Mouse (Mus musculus): ENCODE results near the gene Nrxn1. TPM values are rescaled to one million over a fixed set of nuclear protein-coding genes. Genes with fewer than 3 reads are reported as not detected.
A peak's percentile ranks its signal among the peaks of the same experiment; 100 is the strongest.
"Not testable (repeated sequence)": the region's sequence is repeated elsewhere in the genome, so short reads cannot be mapped to it uniquely, and the experiment has no call there.

Nrxn1 gene
- polyA plus RNA-seq, 1 experiment from 2014 or later: 0.36 TPM

DNA sequence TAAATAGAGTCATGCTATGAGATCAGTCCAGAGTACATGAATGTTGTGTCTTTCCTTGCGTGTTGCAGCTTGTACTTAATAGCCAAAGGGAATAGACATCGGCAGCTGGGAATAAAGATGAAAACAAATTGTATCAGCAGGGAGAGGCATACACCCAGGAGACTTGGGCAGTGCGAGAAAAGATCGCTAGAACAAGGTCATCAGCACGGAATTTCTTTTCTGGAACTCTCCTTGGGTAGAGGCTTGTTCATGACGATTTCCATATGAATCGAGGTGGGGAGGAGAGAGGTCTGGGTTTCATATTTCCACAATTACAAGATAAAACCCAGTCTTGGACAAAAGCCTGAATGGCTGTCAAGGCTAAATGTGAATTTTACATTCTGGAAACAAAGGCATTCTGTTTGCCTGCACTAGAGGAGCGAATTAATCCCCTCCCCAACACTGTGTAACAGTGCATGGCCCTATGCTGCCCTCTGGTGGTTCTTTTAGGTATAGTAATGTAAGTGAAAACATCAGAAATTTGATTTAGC lies 508.1 kb downstream of the Nrxn1 start:
- peak; percentile 39 for DNase-seq (ENCODE audit: low spot score)

DNA sequence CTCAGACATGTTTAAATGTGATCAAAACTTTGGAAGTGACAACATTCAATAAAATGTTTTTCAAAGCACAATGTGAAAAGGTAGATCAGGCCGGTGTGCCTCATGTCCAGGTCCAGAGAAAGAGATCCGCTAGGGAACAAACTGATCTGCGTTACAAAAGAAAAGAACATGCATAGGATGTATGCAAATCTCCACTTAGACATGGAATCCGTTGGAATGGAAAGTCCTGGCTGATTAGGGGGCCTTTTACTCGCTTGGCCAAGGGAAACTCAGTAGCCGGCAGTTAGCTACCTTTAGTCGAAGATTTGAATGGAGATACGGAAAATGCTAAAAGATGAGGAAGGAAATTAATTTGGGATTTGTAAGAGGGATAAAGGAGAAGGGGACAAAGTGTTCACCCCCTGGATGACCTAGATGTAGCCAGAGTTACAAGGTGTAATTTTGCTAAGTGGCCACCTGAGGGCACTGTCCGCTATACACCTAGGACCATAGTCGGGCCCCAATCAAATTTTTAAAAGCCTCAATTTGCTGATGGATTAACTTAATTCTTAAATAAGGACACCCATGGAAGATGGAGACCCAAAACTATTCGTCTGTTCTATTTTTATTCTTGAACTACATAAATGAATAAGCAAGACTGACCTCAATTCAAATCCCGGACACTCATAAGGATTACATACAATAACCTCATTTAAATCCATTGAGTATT lies 508.9 kb downstream of the Nrxn1 start:
- peak; percentile 12 for DNase-seq (ENCODE audit: low spot score)

DNA sequence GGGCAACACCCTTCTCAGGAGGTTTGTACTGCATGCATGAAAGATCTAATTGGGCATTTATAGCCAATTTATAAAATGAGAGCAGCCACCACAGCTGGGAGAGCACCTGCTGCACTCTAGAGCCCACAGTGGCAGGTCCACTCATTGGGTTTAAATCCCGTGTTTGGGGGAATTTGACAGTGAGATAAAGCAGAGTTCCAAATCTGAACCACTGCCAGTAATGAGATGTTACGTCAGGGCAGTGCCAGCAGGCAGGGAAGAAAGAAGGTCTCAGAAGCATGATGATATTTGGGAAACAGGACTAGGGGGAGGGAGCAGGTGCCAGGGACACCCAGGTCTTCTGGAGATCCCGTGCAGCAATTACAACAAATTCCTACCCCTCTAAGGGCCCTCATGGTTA lies 509.7 kb downstream of the Nrxn1 start:
- DNase-seq (ENCODE audit: low spot score): no peak

DNA sequence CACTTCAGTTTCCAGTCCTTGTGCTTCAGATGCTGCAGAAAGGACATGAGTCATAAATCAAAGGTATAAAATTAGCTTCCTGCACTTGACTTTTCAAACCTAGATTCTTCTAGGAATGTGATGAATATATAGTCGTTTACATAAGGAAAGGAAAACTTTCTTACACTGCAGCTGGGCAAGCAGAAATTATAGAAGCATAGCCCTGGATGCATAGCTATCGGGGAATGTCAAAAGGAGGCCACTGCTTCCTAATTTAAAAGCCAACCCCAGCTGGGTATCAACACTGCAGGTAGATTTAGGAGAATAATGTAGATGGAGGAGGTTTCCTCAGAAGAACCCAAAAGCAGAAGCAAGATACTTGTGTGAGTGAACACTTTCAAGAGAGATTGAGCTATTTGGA lies 523.0 kb downstream of the Nrxn1 start:
- no peak for DNase-seq (ENCODE audit: low spot score)

DNA sequence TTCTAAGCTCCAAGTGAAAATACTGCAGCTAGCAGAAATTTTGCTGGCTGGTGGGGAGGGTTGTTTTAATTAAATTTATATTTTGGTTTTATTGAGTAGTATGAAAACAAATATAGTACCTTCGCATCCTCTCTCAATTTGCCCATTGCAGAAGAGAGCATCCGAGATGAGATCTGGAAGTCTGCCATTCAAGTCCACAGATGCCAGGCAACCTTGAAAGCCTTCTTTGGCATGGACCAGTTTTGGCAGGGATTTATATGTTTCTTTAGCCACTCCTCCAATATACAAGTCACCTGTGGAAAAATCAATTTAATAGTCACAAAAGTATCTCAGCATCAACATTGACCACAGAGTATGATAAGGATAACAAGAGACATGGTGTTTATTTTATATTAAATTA lies 527.7 kb downstream of the Nrxn1 start:
- no peak for DNase-seq (ENCODE audit: low spot score)

DNA sequence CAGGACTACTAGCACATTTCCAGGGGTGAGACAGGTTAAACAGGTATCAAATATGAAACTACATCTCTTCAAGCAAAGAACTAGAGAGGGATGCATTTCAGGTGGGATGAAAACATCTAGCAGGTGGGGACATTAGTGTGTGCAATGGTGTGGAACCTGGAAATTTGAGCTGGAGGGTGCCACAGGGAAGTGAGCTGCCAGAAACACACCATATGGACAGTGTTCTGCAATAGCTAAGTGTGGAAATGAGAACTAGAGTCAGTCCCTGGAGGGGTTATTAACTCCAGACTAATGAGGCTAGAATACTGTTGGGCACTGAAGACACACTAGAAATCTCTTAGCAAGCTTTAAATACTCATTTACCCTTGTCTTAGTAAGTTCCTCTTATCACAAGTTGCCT lies 536.5 kb downstream of the Nrxn1 start:
- no peak for DNase-seq (ENCODE audit: low spot score)

DNA sequence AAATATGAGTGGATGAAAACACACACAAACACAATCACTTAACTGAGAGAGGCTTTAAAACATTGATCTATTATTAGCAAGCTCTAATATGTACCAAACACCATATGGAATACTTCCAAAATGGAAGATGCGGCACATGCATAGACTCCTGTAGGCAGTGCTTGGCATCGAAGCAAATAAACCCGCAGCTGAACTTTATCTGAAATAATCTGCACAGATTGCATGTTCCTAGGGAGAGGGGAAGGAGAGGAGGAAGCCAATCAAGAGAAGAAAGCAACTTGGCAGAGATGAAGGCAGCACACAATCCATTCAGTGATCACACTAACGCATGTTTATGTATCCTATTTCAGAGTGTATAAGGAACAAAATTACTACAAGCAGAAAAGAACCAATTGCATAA lies 542.5 kb downstream of the Nrxn1 start:
- DNase-seq (ENCODE audit: low spot score): no peak

DNA sequence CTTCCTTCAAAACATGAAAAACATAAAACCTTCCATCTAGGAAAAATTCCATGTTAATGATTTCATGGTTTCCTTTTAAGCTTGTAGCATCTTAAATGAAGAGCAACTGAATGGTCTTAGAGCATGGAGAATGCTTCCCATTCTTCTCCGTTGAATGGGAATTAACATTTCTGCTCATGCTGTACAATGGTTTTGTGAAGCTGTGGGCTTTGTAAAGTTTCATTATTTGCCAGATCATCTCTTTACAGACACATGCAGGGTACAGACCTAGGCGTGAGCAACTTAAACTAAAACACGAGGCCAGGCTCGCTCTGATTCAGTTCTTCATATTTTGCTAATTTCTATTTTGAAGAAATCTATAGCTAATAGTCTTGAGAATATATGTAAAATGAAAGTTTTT lies 546.1 kb downstream of the Nrxn1 start:
- no peak for DNase-seq (ENCODE audit: low spot score)

DNA sequence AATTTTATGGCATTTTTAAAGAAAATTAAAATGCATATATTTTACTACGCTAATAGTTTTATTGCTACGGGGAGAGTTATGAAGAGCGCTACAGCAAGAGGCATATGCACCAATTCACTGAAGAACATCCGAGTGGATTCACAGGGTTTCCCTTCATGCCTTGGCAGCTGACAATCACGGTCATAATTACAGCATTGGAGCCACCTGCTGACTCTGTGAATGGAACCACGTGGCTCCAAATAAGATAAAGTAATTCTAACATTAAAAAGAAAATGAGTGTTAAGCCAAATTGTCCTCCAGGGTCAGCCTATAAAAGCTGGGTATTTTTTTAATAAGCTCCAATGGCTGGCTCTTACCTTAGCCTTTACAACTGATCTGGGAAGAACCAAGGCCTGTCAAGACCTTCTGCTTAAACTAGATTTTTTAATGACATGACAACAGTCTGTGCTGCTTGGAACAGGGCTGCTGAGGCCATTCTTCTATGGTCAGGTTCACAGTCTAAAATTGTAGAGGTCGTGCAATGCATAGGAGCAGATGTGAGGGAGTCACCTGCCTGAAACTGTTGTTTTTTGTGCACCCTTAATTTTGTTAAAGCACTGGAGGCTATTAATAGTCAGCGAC lies 548.1 kb downstream of the Nrxn1 start:
- DNase-seq (ENCODE audit: low spot score): no peak

DNA sequence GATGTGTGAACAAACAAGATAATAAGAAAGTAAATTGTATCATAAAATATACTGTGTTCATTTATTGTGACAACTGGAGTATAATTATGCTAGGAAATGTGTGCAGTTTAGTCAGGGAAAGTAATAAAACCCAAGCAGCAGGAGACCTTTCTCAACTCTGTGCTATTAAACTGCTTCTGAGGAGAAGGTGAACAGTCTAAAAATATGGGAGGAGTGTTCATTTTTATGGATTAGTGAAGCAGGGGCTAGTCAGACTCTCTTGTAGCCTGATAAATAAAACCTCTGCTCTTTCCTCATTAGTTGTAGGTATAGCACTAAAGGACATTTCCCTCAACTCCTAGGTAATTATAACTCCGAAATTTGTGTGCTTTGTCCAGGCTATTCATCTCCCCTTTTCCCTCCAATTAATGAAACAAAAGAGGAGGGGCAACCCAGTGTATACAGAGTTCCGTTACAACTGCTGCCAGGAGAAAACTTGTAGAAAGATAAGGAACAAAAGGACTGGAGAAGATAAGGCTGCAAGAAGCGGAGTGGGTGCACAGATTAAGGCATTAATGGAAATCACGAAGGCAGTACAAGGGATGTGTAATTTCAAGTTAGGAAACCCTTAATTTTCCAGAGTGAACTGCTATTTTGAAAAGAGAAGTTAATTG lies 548.8 kb downstream of the Nrxn1 start:
- no peak for DNase-seq (ENCODE audit: low spot score)

DNA sequence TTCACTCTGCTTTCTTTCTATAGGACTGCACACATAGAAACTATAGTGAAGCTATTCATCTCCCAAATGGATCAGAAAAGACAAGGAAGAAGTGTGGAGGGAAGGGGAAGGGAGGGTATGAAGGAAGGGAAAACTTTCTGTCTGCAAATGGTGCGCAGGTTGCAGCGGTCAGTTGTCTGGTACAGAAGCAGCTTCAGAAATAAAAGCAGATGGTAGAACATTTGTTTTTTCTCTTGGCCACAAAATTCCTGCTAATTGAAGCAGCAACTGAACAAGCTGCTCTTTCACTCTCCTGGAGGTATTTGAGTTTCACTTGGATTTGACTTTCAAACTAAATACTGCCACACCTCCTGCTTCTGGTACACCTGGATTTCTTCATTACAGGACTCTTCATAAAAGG lies 561.4 kb downstream of the Nrxn1 start:
- no peak for DNase-seq (ENCODE audit: low spot score)

DNA sequence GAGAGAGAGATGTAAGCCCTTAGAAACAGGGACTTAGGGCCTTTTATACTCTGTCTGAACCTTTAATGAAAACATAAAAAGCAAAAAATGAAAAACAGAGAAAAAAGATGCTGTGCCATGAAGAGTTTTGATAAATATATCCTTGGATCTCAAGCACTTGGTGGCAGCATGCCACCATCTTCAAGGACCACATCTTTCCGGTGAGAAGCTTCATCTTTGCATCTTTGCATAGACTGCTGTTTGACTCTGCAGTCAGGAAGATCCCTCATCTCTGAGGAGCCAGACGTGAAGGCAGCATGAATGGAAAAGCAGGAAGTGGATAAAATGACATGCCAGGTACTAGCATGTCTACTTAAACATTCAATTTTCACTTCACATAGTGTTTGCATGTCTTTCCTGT lies 586.8 kb downstream of the Nrxn1 start:
- no peak for DNase-seq (ENCODE audit: low spot score)

DNA sequence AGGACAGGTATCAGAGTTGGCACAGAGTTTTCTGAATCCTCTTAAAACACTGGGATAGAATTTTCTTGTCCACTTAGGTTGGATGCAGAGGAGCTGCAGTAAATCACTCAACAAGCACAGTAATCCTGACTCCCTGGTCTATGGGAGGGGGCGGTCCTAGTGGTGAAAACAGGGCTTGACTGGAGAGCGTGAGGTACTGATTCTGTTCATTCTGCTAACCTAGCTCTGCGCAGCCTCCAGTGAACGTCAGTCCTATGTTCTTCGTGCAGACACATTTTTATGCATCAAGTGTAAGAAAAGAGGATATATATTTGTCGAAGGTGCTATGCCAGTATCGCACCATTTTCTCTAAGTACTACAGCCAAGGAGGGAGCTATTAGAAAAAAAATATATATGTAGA lies 588.9 kb downstream of the Nrxn1 start:
- not testable (repeated sequence) for DNase-seq (ENCODE audit: low spot score)

DNA sequence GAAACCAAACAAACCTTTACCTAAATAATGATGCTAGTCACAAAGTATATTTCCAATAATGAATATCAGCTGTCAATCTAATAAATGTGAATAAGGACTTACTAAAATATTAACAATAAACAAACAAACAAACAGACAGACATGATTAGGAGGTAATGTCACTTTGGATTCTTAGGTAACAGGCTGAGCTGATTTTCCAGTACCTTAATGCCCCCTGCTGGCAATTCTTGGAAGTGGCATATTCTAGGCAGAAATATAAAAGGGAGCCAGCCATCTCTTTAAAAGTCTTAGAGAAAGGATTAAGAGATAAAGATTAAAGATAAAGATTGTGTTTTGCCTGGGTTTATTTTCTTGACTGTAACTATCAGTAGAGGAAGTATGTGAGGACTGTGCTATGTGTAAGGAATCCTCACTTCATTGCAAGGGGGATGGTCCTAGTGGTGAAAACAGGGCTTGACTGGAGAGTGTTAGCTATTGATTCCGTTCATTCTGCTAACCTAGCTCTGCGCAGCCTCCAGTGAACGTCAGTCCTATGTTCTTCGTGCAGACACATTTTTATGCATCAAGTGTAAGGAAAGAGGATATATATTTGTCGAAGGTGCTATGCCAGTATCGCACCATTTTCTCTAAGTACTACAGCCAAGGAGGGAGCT lies 591.7 kb downstream of the Nrxn1 start:
- DNase-seq (ENCODE audit: low spot score): peak; percentile 15

DNA sequence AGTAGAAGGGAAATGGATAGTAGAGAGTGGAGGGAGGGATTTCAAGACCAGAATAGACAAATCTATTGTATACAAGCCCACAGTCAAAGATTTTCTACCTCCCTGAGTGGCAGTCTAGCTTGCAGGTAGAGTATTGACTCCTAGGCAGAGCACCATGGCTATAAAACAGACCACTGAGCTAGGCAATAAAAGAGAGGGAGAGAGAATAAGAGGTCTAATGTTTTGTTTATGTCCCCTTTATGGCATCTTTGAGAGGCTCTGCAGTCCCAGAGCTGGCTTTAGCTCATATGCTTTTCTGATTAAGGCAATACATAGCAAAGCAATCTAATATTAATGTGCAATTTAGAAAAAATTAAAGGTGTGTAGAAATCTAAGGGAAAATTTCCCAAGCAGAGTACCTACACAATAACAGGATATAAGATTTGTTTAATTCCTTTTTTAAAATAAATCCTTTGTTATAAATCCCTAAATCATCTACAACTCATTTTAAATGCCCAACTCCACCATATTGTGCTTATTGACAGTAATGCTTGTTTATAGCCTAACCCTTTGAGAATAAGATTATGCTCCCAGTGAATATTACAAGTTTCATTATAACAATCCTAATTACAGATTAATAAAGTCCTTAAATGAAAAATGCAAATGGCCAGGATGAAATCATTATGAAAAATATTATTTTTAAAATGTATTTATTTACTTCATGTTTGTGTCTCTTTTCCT lies 613.2 kb downstream of the Nrxn1 start:
- DNase-seq (ENCODE audit: low spot score): no peak

DNA sequence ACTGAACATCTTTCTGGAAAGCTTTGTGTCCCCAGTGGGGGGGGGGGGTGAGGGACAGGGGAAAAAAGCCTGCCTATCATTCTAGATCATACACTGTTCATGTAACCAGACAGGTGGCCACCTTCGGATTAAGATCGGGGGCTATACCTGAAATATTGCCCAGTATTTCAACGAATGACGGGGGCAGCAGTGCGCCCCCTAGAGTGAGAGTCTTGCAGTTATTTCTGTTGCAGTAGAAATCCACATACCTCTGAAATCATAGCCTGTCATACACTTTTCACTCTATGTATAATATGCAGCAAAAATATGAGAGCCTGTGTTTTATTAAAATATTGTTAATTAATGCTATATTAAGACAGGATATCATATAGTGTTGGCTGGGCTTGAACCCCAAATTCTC lies 636.1 kb downstream of the Nrxn1 start:
- DNase-seq (ENCODE audit: low spot score): no peak

DNA sequence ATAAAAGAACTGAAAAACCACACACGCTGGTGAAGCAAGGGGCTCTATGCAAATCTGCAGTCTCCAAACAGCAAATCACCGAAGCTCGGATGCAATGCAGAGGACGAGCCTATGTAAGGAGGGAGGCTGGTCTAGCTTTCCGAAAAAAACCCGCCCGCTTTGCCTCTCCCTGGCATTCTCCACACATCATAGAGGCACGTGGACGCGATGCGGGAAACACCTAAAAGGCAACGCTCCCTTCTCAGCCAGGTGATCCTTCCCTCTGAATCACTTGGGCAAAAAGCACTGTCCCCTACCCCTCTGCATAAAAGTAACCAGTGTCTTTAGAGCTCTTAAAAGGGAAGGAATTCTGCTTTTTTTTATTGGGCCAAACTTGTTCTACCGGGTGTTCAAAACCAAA lies 637.0 kb downstream of the Nrxn1 start:
- DNase-seq (ENCODE audit: low spot score): no peak

DNA sequence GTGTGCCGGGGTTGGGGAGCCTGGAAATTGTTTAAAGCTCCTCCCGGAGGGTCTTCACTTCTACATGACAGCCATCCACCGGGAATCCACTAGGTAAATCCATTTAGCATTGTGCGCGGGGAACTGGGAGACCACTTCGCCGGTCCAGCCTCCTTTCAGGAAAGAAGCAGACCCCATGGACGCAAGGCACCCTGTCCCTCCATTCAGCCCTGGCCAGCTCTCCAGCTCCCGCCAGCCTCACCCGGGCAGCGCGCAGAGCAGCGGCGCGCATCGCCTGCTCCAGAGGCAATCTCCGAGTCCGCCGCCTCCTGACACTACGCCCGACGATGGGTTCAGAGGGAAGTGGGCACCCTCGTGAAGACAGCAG lies 637.5 kb downstream of the Nrxn1 start:
- DNase-seq (ENCODE audit: low spot score): no peak

DNA sequence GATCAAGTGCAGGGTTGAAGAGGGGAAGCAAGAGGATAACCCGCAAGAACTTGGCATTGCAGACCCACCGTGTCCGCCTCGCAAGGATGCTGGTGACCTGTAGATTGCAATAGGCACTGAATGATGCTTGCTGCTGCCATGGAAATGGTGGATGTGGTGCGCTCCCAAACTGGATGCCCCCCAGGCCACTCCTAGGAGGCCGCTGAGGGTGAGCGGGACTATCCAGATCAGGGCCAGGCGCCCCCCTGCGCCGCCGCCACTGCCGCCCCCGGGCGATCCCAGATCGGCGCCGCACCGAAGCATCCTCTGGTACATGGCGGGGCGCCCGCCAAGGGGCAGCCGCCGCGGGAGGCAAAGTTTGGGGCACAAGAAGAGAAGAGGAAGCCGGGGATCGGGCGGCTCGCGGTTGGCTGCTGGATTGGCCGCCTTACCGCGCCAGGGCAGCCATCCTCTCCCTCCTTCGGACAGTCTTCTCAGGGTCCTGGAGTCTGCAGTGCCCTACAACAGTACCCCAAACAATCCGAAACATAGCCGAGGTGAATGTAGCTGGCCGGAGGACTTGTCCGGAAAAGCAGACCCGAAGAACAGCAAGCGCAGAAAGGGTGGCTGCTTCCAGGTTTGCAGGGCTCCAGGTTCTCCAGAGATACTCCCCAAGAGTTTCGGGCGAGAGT lies 638.0 kb downstream of the Nrxn1 start:
- DNase-seq (ENCODE audit: low spot score): no peak

DNA sequence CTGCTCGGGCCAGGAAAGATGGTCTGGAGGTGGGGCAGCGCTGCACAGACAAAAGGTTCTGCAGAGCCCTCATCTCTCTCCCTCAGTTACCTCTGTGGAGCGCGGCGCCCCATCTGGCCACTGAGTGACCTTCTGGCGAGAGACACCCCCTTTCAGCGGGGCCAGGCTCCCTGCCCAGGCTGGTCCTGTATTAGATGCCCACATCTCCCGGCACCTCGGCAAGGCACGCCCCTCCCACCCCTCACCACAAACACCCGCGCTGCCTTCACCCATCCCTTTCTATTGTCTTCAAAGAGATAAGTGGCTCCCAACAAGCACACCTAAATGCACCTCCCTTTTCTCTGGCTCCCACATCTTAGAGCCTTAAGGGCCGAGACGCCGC lies 638.5 kb downstream of the Nrxn1 start:
- DNase-seq (ENCODE audit: low spot score): no peak

DNA sequence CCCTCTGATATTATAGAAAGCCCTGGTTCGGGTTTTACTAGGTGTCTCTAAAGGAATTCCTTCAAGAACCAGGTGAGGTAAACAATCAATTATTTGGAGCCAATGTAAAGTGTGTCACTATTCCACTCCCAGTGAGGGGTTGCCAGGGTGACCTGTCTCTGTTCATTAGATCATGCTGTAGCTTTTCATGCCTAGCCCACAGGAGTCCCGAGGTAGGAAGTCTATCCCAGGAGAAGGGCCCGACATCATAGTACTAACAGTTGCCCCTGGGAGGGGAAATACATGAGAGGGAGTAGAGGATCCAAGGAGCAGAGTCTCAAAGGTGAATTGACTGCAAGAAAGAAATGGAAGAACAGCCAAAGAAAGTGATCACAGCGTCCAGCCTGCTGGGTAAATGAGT lies 639.6 kb downstream of the Nrxn1 start:
- no peak for DNase-seq (ENCODE audit: low spot score)
